Mouse (Mus musculus): ENCODE results near the gene Smco1. TPM values are rescaled to one million over a fixed set of nuclear protein-coding genes. Genes with fewer than 3 reads are reported as not detected.
"Not testable (repeated sequence)": the region's sequence is repeated elsewhere in the genome, so short reads cannot be mapped to it uniquely, and the experiment has no call there.

The Smco1 gene
- 0.09 TPM in 1 of 2 replicates, not detected in the other for polyA plus RNA-seq (2015; fragmentation: Nextera tagmentation; extraction: Ambion mirVana)

DNA sequence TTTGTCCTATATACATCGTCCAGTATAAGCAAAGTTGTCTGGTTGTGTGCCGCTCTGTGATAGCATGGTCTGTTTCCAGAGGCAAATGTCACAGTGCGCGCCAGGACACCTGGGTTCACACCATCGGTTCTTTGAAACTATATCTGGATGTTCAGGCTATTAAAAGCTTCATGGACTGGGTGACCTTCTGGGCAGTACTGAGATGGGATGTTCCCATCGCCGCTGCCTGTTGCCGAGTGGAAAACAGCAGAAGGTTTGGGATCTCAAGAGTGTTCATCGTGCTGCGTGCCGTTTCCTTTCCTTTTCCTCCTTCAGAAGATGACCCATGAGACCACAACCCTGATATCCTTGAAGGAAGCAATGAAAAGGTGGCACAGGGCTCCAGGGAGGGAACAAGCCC is at the start of gene Smco1:
Gene Smco1 (plus strand): TSS at position 178 of the 400 bp plus-strand sequence.
- Histone ChIP-seq H3K36me3 (no peaks in the 10 kb centered on the region), H3K4me3 (replicated peaks) (no peak within 1 kb of the TSS), H3K27ac (no peak within 1 kb of the TSS), H3K4me2 (no peak within 1 kb of the TSS), H3K9ac (no peak within 1 kb of the TSS), H3K9me3 (no peaks in the 10 kb centered on the region), H3K4me1 (no peaks in the 10 kb centered on the region), H3K27me3 (replicated peaks) (no peaks in the 10 kb centered on the region)
- 82% methylated on average over 11 of the region's 11 CpGs for WGBS
- ATAC-seq (ENCODE audit: insufficient read depth, low FRiP score, low read depth): no peak

DNA sequence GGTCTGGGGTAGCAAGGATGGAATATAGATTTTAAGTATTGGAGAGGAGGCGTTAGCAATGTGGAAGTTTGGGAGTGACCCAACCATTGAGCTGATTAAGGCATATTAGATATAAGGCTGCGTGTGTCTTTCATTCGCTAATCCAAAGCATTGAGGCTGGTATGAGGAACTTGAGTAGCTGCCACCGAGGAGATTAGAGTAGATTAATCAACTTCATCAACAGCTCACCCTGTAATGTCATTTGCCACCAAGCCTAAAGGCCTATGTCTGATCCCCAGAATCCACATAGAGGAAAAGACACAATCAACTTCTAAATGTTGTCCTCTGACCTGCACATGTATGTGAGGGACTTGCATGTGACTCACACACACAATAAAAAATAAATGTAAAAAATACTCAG is 49.5 kb upstream of the Smco1 start:
- no peak for ATAC-seq (ENCODE audit: insufficient read depth, low FRiP score, low read depth)
- no peak overlapping the region for H3K4me3 ChIP-seq (replicated peaks)
- H3K9ac ChIP-seq: no peak overlapping the region
- H3K27ac ChIP-seq: no peak overlapping the region
- no peaks in the 10 kb centered on the region for H3K36me3 ChIP-seq
- no peak overlapping the region for H3K4me2 ChIP-seq
- no peaks in the 10 kb centered on the region for H3K4me1 ChIP-seq
- 74% methylated on average over 4 of the region's 4 CpGs for whole genome bisulfite sequencing
- H3K27me3 ChIP-seq (replicated peaks): no peaks in the 10 kb centered on the region
- no peaks in the 10 kb centered on the region for H3K9me3 ChIP-seq

DNA sequence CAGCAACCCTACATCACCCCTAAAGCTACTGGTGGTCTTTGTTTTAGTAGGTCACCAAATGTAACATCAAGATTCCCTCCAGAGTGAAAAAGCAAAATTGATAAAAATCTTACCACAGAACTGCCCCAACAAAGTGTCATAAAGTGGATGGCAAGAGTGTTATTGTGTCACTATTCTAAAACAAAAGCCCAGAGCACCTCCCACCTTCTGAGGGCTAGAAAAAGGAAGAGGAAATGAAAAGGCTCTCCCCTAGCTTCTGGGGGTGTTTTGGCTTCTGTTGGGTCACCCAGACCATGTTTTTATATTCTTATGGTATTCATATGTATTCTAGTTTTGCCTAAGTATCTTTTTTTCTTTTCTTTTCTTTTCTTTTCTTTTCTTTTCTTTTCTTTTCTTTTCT is 48.9 kb upstream of the Smco1 start:
- Histone ChIP-seq H3K4me2 (no peak overlapping the region), H3K9ac (no peak overlapping the region), H3K9me3 (no peaks in the 10 kb centered on the region), H3K4me1 (no peaks in the 10 kb centered on the region), H3K4me3 (replicated peaks) (no peak overlapping the region), H3K27ac (no peak overlapping the region), H3K36me3 (no peaks in the 10 kb centered on the region), H3K27me3 (replicated peaks) (no peaks in the 10 kb centered on the region)
- ATAC-seq (ENCODE audit: insufficient read depth, low FRiP score, low read depth): no peak

DNA sequence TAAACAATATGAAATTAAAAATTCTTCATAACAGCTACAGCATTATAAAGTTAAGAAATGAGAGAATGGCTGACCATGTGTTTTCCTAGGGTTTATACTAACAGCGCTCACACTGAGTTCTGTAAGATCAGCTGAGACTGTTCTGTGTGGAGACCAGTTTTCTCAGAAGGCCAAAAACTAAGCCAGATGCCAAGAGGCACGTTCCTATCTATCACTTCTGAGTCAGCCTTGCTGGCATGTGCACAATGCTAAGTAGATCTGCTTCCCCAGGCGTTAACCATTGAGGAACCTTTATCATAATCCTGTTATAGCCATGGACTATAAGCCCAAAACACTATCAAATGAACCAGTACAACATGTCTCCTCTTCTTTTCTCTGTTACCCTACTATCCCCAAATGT is 39.2 kb upstream of the Smco1 start:
- not testable (repeated sequence) for H3K27me3 ChIP-seq (replicated peaks); H3K9me3 ChIP-seq; H3K4me3 ChIP-seq (replicated peaks); H3K4me1 ChIP-seq; H3K4me2 ChIP-seq; H3K9ac ChIP-seq; ATAC-seq (ENCODE audit: insufficient read depth, low FRiP score, low read depth); H3K27ac ChIP-seq; H3K36me3 ChIP-seq
- WGBS: 82% methylated on average over 3 of the region's 3 CpGs

DNA sequence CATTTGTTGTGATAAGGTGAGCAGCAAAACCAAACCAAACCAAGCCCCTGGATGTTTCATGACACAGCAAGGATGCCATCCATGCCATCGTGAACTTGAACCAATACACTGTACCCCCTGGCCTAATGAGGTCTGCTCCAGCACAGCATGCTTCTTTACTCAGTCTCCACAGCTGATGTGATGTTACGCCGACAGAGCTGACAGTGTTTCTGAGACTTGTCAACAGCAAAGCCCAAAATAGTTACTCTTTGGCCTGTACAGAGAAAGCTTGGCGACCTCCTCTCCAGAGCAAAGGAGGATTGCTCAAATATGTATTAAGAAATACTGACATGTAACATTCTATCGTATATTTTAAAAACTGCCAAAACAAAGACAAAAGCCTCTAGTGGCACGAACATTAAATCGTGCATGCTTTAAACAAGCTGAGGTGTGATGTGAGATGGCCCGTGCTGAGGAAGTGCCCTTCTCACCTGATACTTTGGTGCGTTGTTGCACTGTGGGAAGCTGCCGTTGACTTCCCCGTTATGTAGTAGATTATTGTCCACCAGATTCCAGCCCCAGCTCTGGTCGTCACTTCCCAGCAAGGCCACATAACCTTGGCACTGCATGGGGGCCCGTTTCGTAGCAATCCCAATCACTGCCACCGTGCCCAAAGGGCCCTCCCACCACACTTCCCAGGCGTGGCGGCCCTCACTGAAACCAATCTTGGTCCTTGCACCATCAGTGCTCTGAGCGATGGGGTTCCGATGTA is 33.2 kb upstream of the Smco1 start:
- H3K27ac ChIP-seq: no peak overlapping the region
- WGBS: 90% methylated on average over 19 of the region's 19 CpGs
- H3K9ac ChIP-seq: no peak overlapping the region

DNA sequence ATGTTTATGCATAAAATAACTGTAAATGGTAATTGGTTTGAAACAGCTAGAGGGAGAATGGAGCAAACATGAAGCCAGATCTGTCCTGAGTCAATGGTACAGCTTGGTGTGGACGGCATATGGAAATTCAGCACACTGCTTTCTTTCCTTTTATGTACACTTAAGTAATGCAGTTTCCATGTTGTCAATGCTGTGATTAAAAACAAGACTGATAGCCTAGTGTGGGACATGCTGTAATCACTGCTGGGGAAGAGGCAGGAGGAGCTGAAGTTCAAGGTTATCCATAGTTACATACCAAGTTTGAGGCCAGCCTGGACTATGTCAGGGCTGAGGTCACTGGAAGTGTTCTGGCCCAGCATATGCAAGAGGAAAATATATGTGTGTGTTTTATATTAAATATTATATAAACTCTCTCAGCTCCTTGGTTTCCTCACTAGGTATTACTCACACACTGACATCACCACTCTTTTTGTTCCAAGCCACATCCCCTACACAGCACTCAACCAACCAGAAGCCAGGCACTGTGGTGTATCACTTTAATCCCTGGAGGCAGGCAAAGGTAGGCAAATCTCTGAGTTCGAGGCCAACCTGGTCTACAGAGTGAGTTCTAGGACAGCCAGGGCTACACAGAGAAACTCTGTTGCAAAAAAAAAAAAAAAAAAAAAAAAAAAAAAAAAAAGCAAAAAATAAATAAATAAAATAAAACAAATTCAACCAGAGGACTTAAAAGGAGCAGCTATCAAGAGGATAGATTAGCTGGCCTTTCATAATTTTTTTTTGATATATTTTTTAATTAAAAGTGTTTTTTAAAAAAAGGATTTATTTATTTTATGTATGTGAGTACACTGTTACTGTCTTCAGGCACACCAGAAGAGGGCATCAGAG is 31.6 kb upstream of the Smco1 start:
- Histone ChIP-seq H3K4me3 (replicated peaks) (no peak overlapping the region), H3K4me2 (no peak overlapping the region), H3K9ac (no peak overlapping the region), H3K27me3 (replicated peaks) (no peaks in the 10 kb centered on the region), H3K27ac (no peak overlapping the region), H3K9me3 (no peaks in the 10 kb centered on the region), H3K4me1 (no peaks in the 10 kb centered on the region), H3K36me3 (peaks cover 10% of the 10 kb centered on the region)
- ATAC-seq (ENCODE audit: insufficient read depth, low FRiP score, low read depth): no peak
- WGBS: 82% methylated on average over 2 of the region's 2 CpGs

More for the DNA sequence above, 33.2 kb upstream of the Smco1 start:
- ATAC-seq (ENCODE audit: insufficient read depth, low FRiP score, low read depth): no peak
- Histone ChIP-seq H3K4me3 (replicated peaks) (no peak overlapping the region), H3K36me3 (peaks cover 16% of the 10 kb centered on the region), H3K4me2 (no peak overlapping the region), H3K27me3 (replicated peaks) (no peaks in the 10 kb centered on the region), H3K4me1 (no peaks in the 10 kb centered on the region), H3K9me3 (no peaks in the 10 kb centered on the region)

GRCm38 (mm10) chr16:32243901-32244300 is 27.4 kb upstream of the Smco1 start:
- Histone ChIP-seq H3K27ac (no peak overlapping the region), H3K4me3 (replicated peaks) (no peak overlapping the region), H3K27me3 (replicated peaks) (no peaks in the 10 kb centered on the region), H3K4me2 (no peak overlapping the region), H3K9ac (no peak overlapping the region), H3K36me3 (no peaks in the 10 kb centered on the region), H3K4me1 (peaks cover 9% of the 10 kb centered on the region), H3K9me3 (no peaks in the 10 kb centered on the region)
- 82% methylated on average over 3 of the region's 3 CpGs for WGBS
- ATAC-seq (ENCODE audit: insufficient read depth, low FRiP score, low read depth): no peak

GRCm38 (mm10) chr16:32246351-32246791 is 24.9 kb upstream of the Smco1 start:
- H3K4me3 ChIP-seq (replicated peaks): peak overlapping the region; percentile 91
- no peaks in the 10 kb centered on the region for H3K36me3 ChIP-seq
- peak overlapping the region; percentile 96 for H3K9ac ChIP-seq
- no peaks in the 10 kb centered on the region for H3K27me3 ChIP-seq (replicated peaks)
- peak overlapping the region; percentile 71 for H3K4me2 ChIP-seq
- WGBS: under 1% methylated on average over 36 of the region's 41 CpGs
- peak; percentile 27 for ATAC-seq (ENCODE audit: insufficient read depth, low FRiP score, low read depth)
- H3K9me3 ChIP-seq: no peaks in the 10 kb centered on the region
- H3K27ac ChIP-seq: peak overlapping the region; percentile 97
- H3K4me1 ChIP-seq: peaks cover 9% of the 10 kb centered on the region

DNA sequence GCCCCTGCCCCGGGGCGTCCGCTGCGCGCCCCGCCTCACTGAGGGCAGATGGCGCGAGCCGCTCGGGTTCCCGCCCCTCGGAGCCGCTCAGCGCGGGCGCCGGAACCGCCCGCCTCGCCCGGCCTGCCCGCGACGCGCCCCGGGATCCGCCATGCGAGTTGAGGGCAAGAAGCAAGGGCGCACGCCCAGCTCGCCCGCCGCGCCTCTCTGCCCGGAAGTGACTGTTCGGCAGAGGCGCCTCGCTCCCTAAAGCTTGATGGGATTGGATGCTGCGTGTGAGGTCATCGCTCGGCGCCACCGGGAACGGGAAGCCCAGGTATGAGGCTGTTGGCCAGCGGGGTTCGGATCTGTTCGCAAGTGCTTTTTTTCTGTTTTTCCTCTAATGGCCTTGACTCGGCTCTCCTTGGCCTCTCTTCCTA is 24.3 kb upstream of the Smco1 start, which contains the start of the genes Fbxo45 and Wdr53:
Gene Fbxo45 (minus strand): TSS at position 207 of the 419 bp plus-strand sequence.
Gene Wdr53 (plus strand): TSS at position 276 of the 419 bp plus-strand sequence.
- Histone ChIP-seq H3K27me3 (replicated peaks) (no peaks in the 10 kb centered on the region), H3K4me2 (peak within 1 kb of the TSS; percentile 71), H3K4me3 (replicated peaks) (peak within 1 kb of the TSS; percentile 91), H3K36me3 (no peaks in the 10 kb centered on the region), H3K27ac (peak within 1 kb of the TSS; percentile 97), H3K9me3 (no peaks in the 10 kb centered on the region), H3K4me1 (peaks cover 9% of the 10 kb centered on the region), H3K9ac (peak within 1 kb of the TSS; percentile 96)
- ATAC-seq (ENCODE audit: insufficient read depth, low FRiP score, low read depth): peak; percentile 99
- WGBS: 0% methylated on average over 48 of the region's 48 CpGs

DNA sequence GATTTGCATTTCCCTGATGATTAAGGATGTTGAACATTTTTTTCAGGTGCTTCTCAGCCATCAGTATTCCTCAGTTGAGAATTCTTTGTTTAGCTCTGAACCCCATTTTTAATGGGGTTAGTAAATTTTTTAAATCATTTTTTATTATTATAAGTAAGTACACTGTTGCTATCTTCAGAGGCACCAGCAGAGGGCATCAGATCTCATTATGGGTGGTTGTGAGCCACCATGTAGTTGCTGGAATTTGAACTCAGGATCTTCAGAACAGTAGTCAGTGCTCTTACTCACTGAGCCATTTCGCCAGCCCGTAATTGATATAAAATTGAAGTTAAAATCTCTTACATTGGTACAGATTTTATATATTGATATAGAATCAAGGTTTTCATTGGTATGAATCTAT is 7.0 kb upstream of the Smco1 start:
- H3K9ac ChIP-seq; ATAC-seq (ENCODE audit: insufficient read depth, low FRiP score, low read depth): not testable (repeated sequence)
- WGBS: 81% methylated on average over 2 of the region's 2 CpGs

GRCm38 (mm10) chr16:32273338-32273737 is 2.1 kb downstream of the Smco1 start:
- Histone ChIP-seq H3K4me1 (no peaks in the 10 kb centered on the region; the same call in 1 of the 2 replicates), H3K36me3 (no peaks in the 10 kb centered on the region), H3K27me3 (replicated peaks) (no peaks in the 10 kb centered on the region), H3K27ac (no peak overlapping the region), H3K4me2 (no peak overlapping the region), H3K9me3 (no peaks in the 10 kb centered on the region), H3K9ac (no peak overlapping the region), H3K4me3 (replicated peaks) (no peak overlapping the region)
- no peak for ATAC-seq (ENCODE audit: insufficient read depth, low FRiP score, low read depth)
- 58% methylated on average over 9 of the region's 9 CpGs for WGBS

More for the DNA sequence above, 7.0 kb upstream of the Smco1 start:
- H3K27me3 ChIP-seq (replicated peaks); H3K4me1 ChIP-seq; H3K4me3 ChIP-seq (replicated peaks); H3K4me2 ChIP-seq; H3K9me3 ChIP-seq; H3K36me3 ChIP-seq; H3K27ac ChIP-seq: not testable (repeated sequence)

GRCm38 (mm10) chr16:32275041-32275440 is 3.8 kb downstream of the Smco1 start:
- Histone ChIP-seq H3K27ac (no peak overlapping the region), H3K27me3 (replicated peaks) (no peaks in the 10 kb centered on the region), H3K4me1 (peaks cover 5% of the 10 kb centered on the region; the same call in 1 of the 2 replicates), H3K9me3 (no peaks in the 10 kb centered on the region), H3K36me3 (peaks cover 4% of the 10 kb centered on the region; the same call in 1 of the 2 replicates), H3K4me2 (no peak overlapping the region), H3K4me3 (replicated peaks) (no peak overlapping the region), H3K9ac (no peak overlapping the region)
- ATAC-seq (ENCODE audit: insufficient read depth, low FRiP score, low read depth): no peak
- 85% methylated on average over 6 of the region's 6 CpGs for WGBS
